Mouse (Mus musculus) large intestine, adult 2 months (tissue): Measurements from ENCODE around the gene Slc39a8. TPM values are rescaled to one million over a fixed set of nuclear protein-coding genes. Genes with fewer than 3 reads are reported as not detected.
A peak's percentile ranks its signal among the peaks of the same experiment; 100 is the strongest.

Experiments used
- DNase-seq: peaks from one replicate; pipeline ENCODE4 v3.0.0-alpha.2; 2012; ENCODE audit warnings: low read depth, low spot score
- WGBS: fragments of 180-500 bp; shearing (Covaris S2); methylation state at CpG from one replicate; pipeline ENCODE4 v1.1.7; 2018; 5-methylcytosine and 5-hydroxymethylcytosine counted together
- polyA plus RNA-seq: library from polyadenylated mRNA; depleted of rRNA; stranded (reverse); fragments of >200 nt; gene quantifications from 2 replicates; pipeline ENCODE4 v1.2.3, GENCODE M21; 2012; rRNA removed

Slc39a8 gene
- polyA plus RNA-seq, 1 experiment: 4.8 TPM

GRCm38 (mm10) chr3:135904881-135905280 is 79.8 kb downstream of the Slc39a8 start:
- no peak for DNase-seq
- 33% methylated on average over 6 of the region's 6 CpGs for WGBS

DNA sequence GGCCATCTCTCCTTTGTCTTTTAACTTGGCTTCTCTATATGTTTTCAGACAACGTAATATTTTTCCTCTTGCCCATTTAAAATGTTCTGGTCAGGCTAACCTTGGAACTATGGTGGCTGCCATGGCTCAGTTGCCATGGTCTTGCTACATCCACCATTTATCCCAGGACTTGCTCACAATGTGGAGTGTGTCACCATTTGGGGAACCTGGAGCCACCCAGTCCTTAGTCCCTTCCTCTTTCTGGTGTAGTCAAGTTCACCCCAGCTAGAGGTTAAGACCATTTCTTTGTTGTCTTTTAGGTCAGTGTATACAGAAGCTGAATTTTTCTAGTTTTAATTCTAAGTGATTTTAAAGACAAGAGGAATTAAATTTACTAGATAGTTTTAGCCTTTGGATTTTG is 80.7 kb downstream of the Slc39a8 start:
- 83% methylated on average over 1 of the region's 1 CpGs for WGBS

DNA sequence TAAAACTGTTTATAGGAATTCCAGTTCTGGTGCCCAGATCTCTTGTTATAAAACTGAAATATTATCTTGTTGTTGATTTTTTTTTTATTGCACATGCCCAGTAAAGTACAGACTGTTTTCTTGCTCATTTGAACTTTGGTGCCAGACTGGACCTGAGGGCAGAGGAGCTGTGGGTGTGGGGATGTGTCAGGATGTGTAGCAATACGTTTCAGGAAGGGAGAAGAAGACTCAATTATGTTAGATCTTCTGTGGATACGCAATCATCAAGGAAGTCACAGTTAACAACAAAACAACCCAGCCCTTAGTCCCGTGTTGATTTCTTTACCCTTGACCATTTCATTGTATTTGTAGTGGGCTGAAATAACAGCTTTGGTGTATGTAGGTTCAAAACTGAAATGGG is 81.9 kb downstream of the Slc39a8 start:
- 35% methylated on average over 3 of the region's 3 CpGs for whole genome bisulfite sequencing

More for the DNA sequence above, 80.7 kb downstream of the Slc39a8 start:
- DNase-seq: no peak

DNA sequence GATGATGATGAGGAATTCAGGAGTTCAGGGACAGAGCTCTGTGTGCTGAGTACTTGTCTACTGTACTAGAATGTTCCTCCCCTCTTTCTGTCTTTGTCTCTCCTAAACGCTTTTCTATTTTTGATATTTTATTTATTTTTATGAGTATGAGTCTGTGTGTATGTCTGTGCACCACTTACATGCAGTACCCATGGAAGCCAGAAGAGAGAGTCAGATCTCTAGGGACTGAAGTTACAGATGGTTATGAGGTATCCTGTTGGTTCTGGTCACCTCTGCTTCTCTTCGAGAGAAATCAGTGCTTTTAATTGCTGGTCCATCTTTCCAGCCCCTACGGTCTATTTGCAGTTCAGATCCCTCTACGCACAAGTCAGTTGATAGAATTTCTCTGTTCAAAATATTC is 90.9 kb downstream of the Slc39a8 start:
- 85% methylated on average over 4 of the region's 4 CpGs for WGBS

More for the DNA sequence above, 81.9 kb downstream of the Slc39a8 start:
- DNase-seq: no peak

GRCm38 (mm10) chr3:135918566-135919180 is 93.6 kb downstream of the Slc39a8 start:
- WGBS: 75% methylated on average over 5 of the region's 5 CpGs
- no peak for DNase-seq

More for the DNA sequence above, 90.9 kb downstream of the Slc39a8 start:
- no peak for DNase-seq

DNA sequence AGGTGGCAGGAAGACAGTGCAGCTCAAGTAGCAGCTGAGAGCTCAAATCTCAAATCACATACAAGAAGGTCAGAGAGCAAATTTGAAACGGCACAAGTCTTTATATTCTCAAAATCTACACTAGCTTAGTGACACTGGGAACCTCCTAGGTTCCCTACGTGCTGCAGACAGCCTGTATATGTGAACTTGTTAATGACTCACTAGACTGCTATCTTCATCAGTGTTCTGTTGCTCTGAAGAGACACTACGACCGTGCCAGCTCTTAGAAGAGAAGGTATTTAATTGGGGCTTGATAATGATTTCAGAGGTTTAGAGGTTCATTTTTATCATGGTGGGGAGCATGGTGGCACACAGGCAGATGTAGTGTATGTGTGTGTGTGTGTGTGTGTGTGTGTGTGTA is 94.2 kb downstream of the Slc39a8 start:
- WGBS: 48% methylated on average over 4 of the region's 4 CpGs

GRCm38 (mm10) chr3:135926729-135927128 is 101.7 kb downstream of the Slc39a8 start:
- no peak for DNase-seq
- WGBS: 31% methylated on average over 1 of the region's 1 CpGs

More for the DNA sequence above, 94.2 kb downstream of the Slc39a8 start:
- DNase-seq: no peak

DNA sequence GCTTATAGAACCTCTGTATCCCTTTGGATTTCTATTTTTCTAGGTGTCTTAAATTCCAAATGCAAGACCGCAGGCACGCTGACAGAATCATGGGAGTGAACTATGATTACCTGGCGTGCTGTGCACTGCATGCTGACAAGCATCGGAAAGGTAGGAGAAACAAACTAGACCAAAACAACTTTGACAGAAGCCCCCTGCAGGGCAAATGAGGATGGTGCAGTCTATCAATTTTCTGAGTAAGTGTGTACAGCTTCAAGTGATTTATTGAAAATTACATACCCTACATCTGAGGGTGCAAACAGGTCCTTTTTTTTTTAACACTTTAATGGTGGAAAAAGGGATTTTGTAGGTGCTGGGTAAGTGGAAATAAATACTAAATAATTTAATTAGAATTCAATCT is 103.1 kb downstream of the Slc39a8 start:
- WGBS: 78% methylated on average over 4 of the region's 4 CpGs
- DNase-seq: no peak

DNA sequence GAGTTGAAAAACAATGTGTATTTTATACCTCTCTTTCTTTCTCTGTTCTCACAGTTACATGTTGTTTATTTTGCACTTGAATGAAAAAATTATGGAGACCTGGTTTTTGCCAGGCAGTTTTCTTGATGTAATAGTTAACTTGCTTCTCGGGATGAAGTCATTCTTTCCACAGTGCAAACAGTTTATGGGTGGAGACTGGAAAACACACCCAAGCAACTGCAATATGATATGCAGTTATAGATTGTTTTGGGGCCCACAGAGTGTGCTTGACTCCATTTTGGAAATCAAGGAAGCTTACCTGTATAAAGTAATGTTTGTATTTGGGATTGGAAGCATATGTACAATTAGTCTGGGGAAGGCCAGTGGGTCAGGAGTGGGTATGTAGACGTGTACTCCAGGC is 112.4 kb downstream of the Slc39a8 start:
- 23% methylated on average over 2 of the region's 2 CpGs for WGBS
- DNase-seq: peak; percentile 16

Other genes with a start within 250 kb of the Slc39a8 start
- 69.9 and 72.9 TPM in 2 replicates for gene Nfkb1, start 133.7 kb upstream of the Slc39a8 start, polyA plus RNA-seq